Mouse (Mus musculus) liver, adult 2 months (tissue): Measurements from ENCODE around the gene Slc16a10.

Experiments used
- CTCF ChIP-seq: fragments of 200-500 bp; IDR thresholded peaks from 2 replicates; pipeline ENCODE4 v1.5.1; 2011; ENCODE audit warnings: low read depth, low read length, control low read depth
- POLR2A ChIP-seq: fragments of 200-500 bp; IDR thresholded peaks from 2 replicates; pipeline ENCODE4 v1.6.1; 2011; ENCODE audit warnings: low read length, control low read depth; ENCODE audit not compliant: insufficient read depth; ENCODE audit errors: extremely low read depth

DNA sequence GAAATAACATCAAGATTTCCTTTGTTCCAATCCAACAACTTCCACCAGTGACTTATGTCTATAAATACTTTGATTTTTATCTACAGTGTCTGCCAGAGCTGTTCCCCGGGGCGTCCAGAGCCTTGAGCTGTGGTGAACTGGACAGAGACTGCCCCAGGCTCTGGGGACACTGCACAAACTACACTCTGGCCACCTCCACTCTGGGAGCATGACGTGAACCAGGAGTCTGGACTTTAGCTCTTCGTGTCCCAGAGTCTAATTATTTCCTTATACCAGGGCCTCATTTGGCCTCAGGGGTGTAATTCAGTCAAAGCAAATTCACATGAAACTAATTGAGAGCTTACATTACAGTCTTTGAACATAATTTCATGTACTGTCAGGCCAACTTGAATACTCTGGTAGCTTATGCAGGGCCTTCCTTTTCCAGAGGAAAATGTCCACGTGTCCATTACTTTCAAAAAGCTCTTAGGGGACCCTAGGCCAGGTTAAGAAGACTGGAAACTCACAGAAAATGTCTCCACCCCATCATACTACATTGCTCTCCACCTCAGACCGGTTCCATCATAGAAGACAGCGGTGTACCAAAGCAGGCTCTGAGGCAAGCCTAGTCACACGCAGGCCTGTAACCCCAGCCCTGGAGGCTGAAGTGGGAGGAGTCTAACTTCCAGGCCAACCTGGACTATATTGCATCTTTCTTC, 9.9 kb upstream of the Slc16a10 start:
- TF ChIP-seq POLR2A (no peak), CTCF (no peak)
